In the genomic region with DNA sequence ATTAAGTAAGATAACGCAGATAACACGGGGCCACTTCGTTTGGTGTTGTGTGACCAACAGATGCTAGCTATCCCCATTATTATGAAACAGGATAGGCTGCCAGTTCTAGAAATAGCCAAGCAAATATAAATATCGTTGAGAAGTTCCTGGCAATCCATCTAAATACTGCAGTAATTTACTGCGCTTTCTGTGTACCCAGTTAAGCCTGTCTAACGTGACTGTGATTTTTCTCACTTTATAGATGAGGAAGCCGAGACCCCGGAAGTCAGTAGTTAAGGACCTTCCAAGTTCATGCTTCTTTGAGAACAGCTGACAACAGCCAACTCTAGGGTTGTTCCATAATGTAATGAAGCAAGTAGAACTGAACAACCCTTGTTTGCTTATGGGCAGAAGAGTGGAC, we compare ENCODE assay signal across 31 mouse cellular contexts. TPM values are rescaled to one million over a fixed set of nuclear protein-coding genes. Genes with fewer than 3 reads are reported as not detected.
A peak's percentile ranks its signal among the peaks of the same experiment; 100 is the strongest.
DNase-seq lines count a peak whose midpoint lies in the region; ATAC-seq and TF ChIP-seq lines count a peak whose summit lies in the region.
"Had no signal": no experiment of that assay in that cellular context is flagged by ENCODE, and none has a peak within 500 bp of the region (broad histone marks: within the 10 kb centered on the region; RNA-seq: fewer than 3 reads in every experiment).

No protein-coding gene starts in this region.

- no peaks in the 10 kb centered on the region; the same call in 1 of the 2 replicates for H3K4me1 ChIP-seq in kidney, adult 2 months (ENCODE audit: control insufficient read depth, insufficient read depth, low read length)
- no peaks in the 10 kb centered on the region for H3K4me1 ChIP-seq in lung, embryonic 14.5 days (ENCODE audit: insufficient read depth)
- H3K4me1 ChIP-seq in stomach, embryonic 14.5 days (ENCODE audit: control insufficient read depth, insufficient read depth, low read length): no peaks in the 10 kb centered on the region
- H3K4me1 ChIP-seq in stomach, postnatal 0 days (replicated peaks; ENCODE audit: control insufficient read depth, insufficient read depth): no peaks in the 10 kb centered on the region
- H3K4me1 ChIP-seq: embryonic facial prominence, embryonic 12.5 days; hindbrain, embryonic 10.5 days; hindbrain, embryonic 15.5 days; limb, embryonic 15.5 days; liver, embryonic 13.5 days; midbrain, embryonic 13.5 days; neural tube, embryonic 13.5 days had no signal

- DNase-seq in kidney, adult 2 months: peak; percentile 26
- no peak for DNase-seq in kidney, postnatal 25 days
- peak; percentile 27 for DNase-seq in lung, embryonic 14.5 days
- no peak for DNase-seq in lung, postnatal 14 days
- DNase-seq in stomach, postnatal 0 days (ENCODE audit: low spot score): no peak
- DNase-seq in left cerebral cortex, postnatal 14 days (ENCODE audit: low spot score in 2 of 2): no peak
- DNase-seq: adrenal gland, postnatal 14 days; cerebellum, adult 11-12 months; cerebellum, adult 9-11 months; embryo, embryonic 11 days; heart, postnatal 14 days; kidney, postnatal 36 days; liver, embryonic 13.5 days; right cerebral cortex, postnatal 4 days; thymus, adult 18-20 months; thymus, postnatal 25 days had no signal

- TF ChIP-seq POLR2A in kidney, adult 2 months (IDR thresholded peaks at IDR 0.05; ENCODE audit: low read depth, low read length): no peak

- no peak overlapping the region for H3K9ac ChIP-seq in lung, embryonic 14.5 days
- no peak overlapping the region for H3K9ac ChIP-seq in stomach, embryonic 14.5 days (replicated peaks; ENCODE audit: low read depth, low read length)
- H3K9ac ChIP-seq in stomach, postnatal 0 days (ENCODE audit: low read length): no peak overlapping the region
- H3K9ac ChIP-seq: embryonic facial prominence, embryonic 12.5 days; heart, embryonic 13.5 days; hindbrain, embryonic 15.5 days; limb, embryonic 15.5 days; liver, embryonic 13.5 days; midbrain, embryonic 13.5 days; neural tube, embryonic 13.5 days had no signal

- no peak for TF ChIP-seq EP300 in stomach, postnatal 0 days (optimal IDR thresholded peaks at IDR 0.05)

- 54% methylated on average over 8 of the region's 8 CpGs for WGBS in kidney, adult 2 months
- WGBS in lung, embryonic 14.5 days: 43% methylated on average over 8 of the region's 8 CpGs
- WGBS in stomach, embryonic 14.5 days: 31% methylated on average over 8 of the region's 8 CpGs
- WGBS in stomach, postnatal 0 days: 35% methylated on average over 8 of the region's 8 CpGs

- no peak for ATAC-seq in lung, embryonic 14.5 days (ENCODE audit: insufficient read depth)
- ATAC-seq in stomach, embryonic 14.5 days (ENCODE audit: insufficient number of reproducible peaks, insufficient read depth, low FRiP score, low read depth): 0 out of 2 replicates have a peak, but pooled peaks have one; percentile 28
- ATAC-seq in stomach, postnatal 0 days (ENCODE audit: low FRiP score, low TSS enrichment): no peak
- ATAC-seq: CD4-positive, CD25-positive, alpha-beta regulatory T cell, adult 4 months; forebrain, embryonic 14.5 days; inflammation-experienced regulatory T-cells, adult 6 months; midbrain, embryonic 13.5 days had no signal

- H3K27ac ChIP-seq in kidney, adult 2 months (ENCODE audit: insufficient read depth, low read depth, low read length): no peak overlapping the region
- no peak overlapping the region for H3K27ac ChIP-seq in lung, embryonic 14.5 days (ENCODE audit: low read depth)
- no peak overlapping the region for H3K27ac ChIP-seq in stomach, embryonic 14.5 days (ENCODE audit: low read length)
- H3K27ac ChIP-seq in stomach, postnatal 0 days (replicated peaks): no peak overlapping the region
- H3K27ac ChIP-seq: embryonic facial prominence, embryonic 12.5 days; heart, embryonic 13.5 days; hindbrain, embryonic 10.5 days; hindbrain, embryonic 15.5 days; layer of hippocampus, adult 2 months; left cerebral cortex, adult 2 months; limb, embryonic 10.5 days; limb, embryonic 15.5 days; liver, embryonic 13.5 days; macrophage; midbrain, embryonic 13.5 days; neural tube, embryonic 13.5 days had no signal

- no peaks in the 10 kb centered on the region for H3K27me3 ChIP-seq in kidney, adult 2 months (replicated peaks; ENCODE audit: control insufficient read depth, insufficient read depth, low read length)
- H3K27me3 ChIP-seq in lung, embryonic 14.5 days (ENCODE audit: insufficient read depth, low read length): no peaks in the 10 kb centered on the region
- H3K27me3 ChIP-seq in stomach, embryonic 14.5 days (ENCODE audit: control insufficient read depth, insufficient read depth, low read length): no peaks in the 10 kb centered on the region
- H3K27me3 ChIP-seq in stomach, postnatal 0 days (ENCODE audit: control insufficient read depth, insufficient read depth, low read length): no peaks in the 10 kb centered on the region
- H3K27me3 ChIP-seq: embryonic facial prominence, embryonic 12.5 days; heart, embryonic 13.5 days; hindbrain, embryonic 15.5 days; limb, embryonic 15.5 days; liver, embryonic 13.5 days; midbrain, embryonic 13.5 days; neural tube, embryonic 13.5 days had no signal

- H3K36me3 ChIP-seq in kidney, adult 2 months (ENCODE audit: control insufficient read depth, insufficient read depth, low read length): no peaks in the 10 kb centered on the region; the same call in 1 of the 2 replicates
- H3K36me3 ChIP-seq in lung, embryonic 14.5 days (ENCODE audit: insufficient read depth): 0 out of 2 replicates have a peak, but pooled peaks cover 2% of the 10 kb centered on the region
- H3K36me3 ChIP-seq in stomach, embryonic 14.5 days (ENCODE audit: control insufficient read depth, insufficient read depth, low read length): no peaks in the 10 kb centered on the region
- no peaks in the 10 kb centered on the region for H3K36me3 ChIP-seq in stomach, postnatal 0 days (ENCODE audit: control insufficient read depth, insufficient read depth, low read length)
- H3K36me3 ChIP-seq: embryonic facial prominence, embryonic 12.5 days; heart, embryonic 13.5 days; hindbrain, embryonic 10.5 days; hindbrain, embryonic 15.5 days; limb, embryonic 10.5 days; limb, embryonic 15.5 days; liver, embryonic 13.5 days; midbrain, embryonic 13.5 days; neural tube, embryonic 13.5 days had no signal

- H3K4me3 ChIP-seq in kidney, adult 2 months (ENCODE audit: insufficient read depth, low read depth, low read length): no peak overlapping the region
- no peak overlapping the region for H3K4me3 ChIP-seq in lung, embryonic 14.5 days (ENCODE audit: low read depth, low read length)
- no peak overlapping the region for H3K4me3 ChIP-seq in stomach, embryonic 14.5 days (ENCODE audit: low read depth, low read length)
- no peak overlapping the region for H3K4me3 ChIP-seq in stomach, postnatal 0 days (ENCODE audit: low read depth, low read length)
- H3K4me3 ChIP-seq: embryonic facial prominence, embryonic 12.5 days; heart, embryonic 13.5 days; hindbrain, embryonic 10.5 days; hindbrain, embryonic 15.5 days; layer of hippocampus, adult 2 months; left cerebral cortex, adult 2 months; limb, embryonic 10.5 days; limb, embryonic 15.5 days; liver, embryonic 13.5 days; midbrain, embryonic 13.5 days; neural tube, embryonic 13.5 days had no signal

- H3K4me2 ChIP-seq in lung, embryonic 14.5 days: no peak overlapping the region
- no peak overlapping the region for H3K4me2 ChIP-seq in stomach, embryonic 14.5 days (replicated peaks; ENCODE audit: low read depth, low read length)
- H3K4me2 ChIP-seq in stomach, postnatal 0 days (replicated peaks; ENCODE audit: low read depth): no peak overlapping the region
- H3K4me2 ChIP-seq: embryonic facial prominence, embryonic 12.5 days; heart, embryonic 13.5 days; hindbrain, embryonic 15.5 days; limb, embryonic 15.5 days; liver, embryonic 13.5 days; midbrain, embryonic 13.5 days; neural tube, embryonic 13.5 days had no signal

- H3K9me3 ChIP-seq in lung, embryonic 14.5 days (ENCODE audit: low read depth, low read length): no peaks in the 10 kb centered on the region
- H3K9me3 ChIP-seq in stomach, embryonic 14.5 days (ENCODE audit: control insufficient read depth, low read depth, low read length): no peaks in the 10 kb centered on the region
- no peaks in the 10 kb centered on the region for H3K9me3 ChIP-seq in stomach, postnatal 0 days (ENCODE audit: control insufficient read depth, low read length)
- H3K9me3 ChIP-seq: embryonic facial prominence, embryonic 12.5 days; heart, embryonic 13.5 days; hindbrain, embryonic 10.5 days; hindbrain, embryonic 15.5 days; limb, embryonic 10.5 days; limb, embryonic 15.5 days; liver, embryonic 13.5 days; midbrain, embryonic 13.5 days; neural tube, embryonic 13.5 days had no signal

- TF ChIP-seq CTCF in kidney, adult 2 months (conservative IDR thresholded peaks at IDR 0.05; ENCODE audit: insufficient read depth, insufficient read length, low read depth, low read length): no peak
- no peak for TF ChIP-seq CTCF in lung, embryonic 14.5 days (IDR thresholded peaks at IDR 0.05; ENCODE audit: low read depth)
- TF ChIP-seq CTCF in stomach, postnatal 0 days (IDR thresholded peaks at IDR 0.05; ENCODE audit: low read depth): no peak

- intact Hi-C loops in left cerebral cortex, postnatal 14 days (cut with DNase I): no loop called here

RNA-seq across cellular contexts. Expression of a gene that starts 45.4 kb away (rescaled TPM):
- polyA plus RNA-seq in kidney, adult 2 months (2012; rRNA removed): 41.7 and 52.4 TPM in 2 replicates
- 47.4 and 47.8 TPM in 2 replicates for polyA plus RNA-seq in lung, embryonic 14.5 days (2014; fragmentation: Nextera tagmentation; extraction: Ambion mirVana)
- 16.0 and 16.3 TPM in 2 replicates for polyA plus RNA-seq in stomach, embryonic 14.5 days (2014; fragmentation: Nextera tagmentation; extraction: Ambion mirVana)
- polyA plus RNA-seq in stomach, postnatal 0 days (2015; fragmentation: Nextera tagmentation; extraction: Ambion mirVana): 6.3 and 9.3 TPM in 2 replicates
- total RNA-seq in left cerebral cortex, postnatal 14 days (2021): 1 to 10 TPM; 1.8 to 2.0 TPM
- polyA plus RNA-seq: inflammation-experienced regulatory T-cells, adult 6 months; macrophage had no signal

Comparison
In these comparisons a context has a peak if more than half of its experiments do, and no peak if none do; other contexts are left out.
1. DNase-seq: peak in kidney, adult 2 months (single experiment) and lung, embryonic 14.5 days (single experiment); none in kidney, postnatal 25 days (0 of 2), lung, postnatal 14 days (single experiment), stomach, postnatal 0 days (single experiment) and left cerebral cortex, postnatal 14 days (0 of 2).